Mouse (Mus musculus) gastrocnemius, adult 2 months (tissue): ENCODE measurements around the gene Krt12. TPM values are rescaled to one million over a fixed set of nuclear protein-coding genes. Genes with fewer than 3 reads are reported as not detected.
A peak's percentile ranks its signal among the peaks of the same experiment; 100 is the strongest.

Experiments
- DNase-seq: peaks from one replicate; pipeline ENCODE4 v3.0.0; 2022
- H3K27ac ChIP-seq: fragments of 200-600 bp; 2 replicates; pipeline ENCODE4 v1.8.1; 2022; ENCODE audit warnings: mild to moderate bottlenecking
- H3K4me3 ChIP-seq: fragments of 200-600 bp; 2 replicates; pipeline ENCODE4 v1.8.1; 2022; ENCODE audit warnings: mild to moderate bottlenecking, moderate library complexity
- CTCF ChIP-seq: fragments of 200-600 bp; IDR thresholded peaks from 2 replicates; pipeline ENCODE4 v1.8.1; 2022; ENCODE audit warnings: antibody characterized with exemption, mild to moderate bottlenecking, moderate library complexity
- intact Hi-C: fragments of 180-260 bp; cut with DNase I; formaldehyde crosslinking; loops from one replicate; pipeline ENCODE4 v1.15.1; 2025
- total RNA-seq, 2 experiments: library from RNA; stranded (reverse); gene quantifications; 2 replicates each; pipeline ENCODE4 v1.2.3; 2021

Krt12 gene
- total RNA-seq, 2 experiments from 2014 or later: not detected

DNA sequence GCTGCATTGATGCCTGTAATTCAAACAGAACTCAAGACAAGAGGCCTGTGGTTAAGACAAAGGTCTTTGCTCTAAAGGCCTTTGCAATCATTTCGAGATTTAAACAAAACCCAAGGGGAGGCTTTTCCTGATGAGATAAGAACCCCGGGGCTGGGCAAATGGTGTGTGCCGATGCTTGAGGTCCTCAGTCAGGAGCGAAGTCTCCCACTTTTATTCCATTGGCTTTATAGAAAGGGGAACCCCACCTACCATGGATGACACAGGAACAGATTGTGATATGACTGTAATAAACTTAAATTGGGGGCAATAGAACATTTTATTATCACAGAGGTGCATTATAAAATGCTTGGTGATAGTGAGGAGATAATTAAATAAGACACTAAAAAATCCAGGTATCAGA, 14.6 kb upstream of the Krt12 start:
- Histone ChIP-seq H3K27ac (no peak overlapping the region), H3K4me3 (no peak overlapping the region)
- no peak for DNase-seq
- no peak for TF ChIP-seq CTCF
- intact Hi-C loops: no loop called here

DNA sequence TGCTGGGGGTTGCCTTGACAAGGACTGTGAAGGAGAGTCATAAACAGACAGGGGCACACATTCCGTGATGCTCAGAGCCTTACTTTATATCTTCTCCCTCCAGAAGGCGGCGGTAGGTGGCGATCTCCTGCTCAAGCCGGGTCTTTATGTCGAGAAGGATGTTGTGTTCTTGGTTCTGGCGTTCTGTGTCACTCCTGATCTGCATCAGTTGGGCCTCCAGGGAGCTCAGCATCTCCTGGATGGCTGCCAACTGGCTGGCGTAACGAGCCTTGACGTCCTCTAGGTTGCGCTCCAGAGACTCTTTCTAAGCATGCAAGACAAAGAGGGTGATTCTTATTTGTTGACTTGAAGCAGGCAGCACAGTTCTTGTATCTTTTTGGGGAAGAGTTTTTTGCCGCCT, 8.6 kb upstream of the Krt12 start:
- intact Hi-C loops: no loop called here
- H3K27ac ChIP-seq: no peak overlapping the region
- no peak for TF ChIP-seq CTCF
- no peak overlapping the region for H3K4me3 ChIP-seq
- peak; percentile 19 for DNase-seq

DNA sequence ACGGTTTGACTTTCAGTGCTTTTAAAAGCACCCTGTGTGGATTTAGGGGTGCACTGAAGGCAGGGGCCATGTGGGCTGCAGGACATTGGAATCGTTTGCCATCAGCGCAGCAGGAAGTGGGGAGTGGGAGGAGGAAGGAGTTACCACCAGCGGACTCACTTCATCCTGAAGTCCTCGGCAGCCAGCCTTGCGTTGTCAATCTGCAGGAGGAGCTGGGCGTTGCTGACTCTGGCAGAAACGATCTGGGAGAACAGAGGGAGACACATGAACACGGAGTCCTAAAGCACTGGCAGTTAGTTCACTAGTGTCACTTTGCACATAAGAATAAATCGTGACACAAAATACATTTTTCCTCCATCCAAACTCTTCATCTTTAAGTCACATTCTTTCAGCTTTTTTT, 1.5 kb downstream of the Krt12 start:
- no peak for TF ChIP-seq CTCF
- no peak for DNase-seq
- intact Hi-C loops: no loop called here
- Histone ChIP-seq H3K4me3 (no peak overlapping the region), H3K27ac (no peak overlapping the region)

DNA sequence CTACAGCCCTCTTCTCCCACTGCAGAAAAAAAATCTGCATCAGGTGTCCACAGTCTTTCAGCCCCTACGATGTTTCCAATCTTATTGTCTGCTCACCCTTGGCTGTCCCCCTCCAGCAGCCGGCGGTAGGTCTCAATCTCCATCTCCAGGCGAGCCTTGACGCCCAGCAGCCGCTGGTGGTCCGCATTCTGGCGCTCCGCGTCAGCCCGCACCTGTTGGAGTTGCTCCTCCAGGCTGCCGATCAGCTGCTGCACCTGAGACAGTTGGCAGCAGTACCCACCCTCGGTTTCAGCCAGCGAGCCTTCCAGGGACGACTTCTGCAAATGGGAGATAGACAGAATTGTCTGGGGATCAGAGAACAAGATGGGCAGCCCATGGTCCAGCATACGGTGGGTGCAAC, 4.2 kb downstream of the Krt12 start:
- intact Hi-C loops: no loop called here
- no peak for DNase-seq

DNA sequence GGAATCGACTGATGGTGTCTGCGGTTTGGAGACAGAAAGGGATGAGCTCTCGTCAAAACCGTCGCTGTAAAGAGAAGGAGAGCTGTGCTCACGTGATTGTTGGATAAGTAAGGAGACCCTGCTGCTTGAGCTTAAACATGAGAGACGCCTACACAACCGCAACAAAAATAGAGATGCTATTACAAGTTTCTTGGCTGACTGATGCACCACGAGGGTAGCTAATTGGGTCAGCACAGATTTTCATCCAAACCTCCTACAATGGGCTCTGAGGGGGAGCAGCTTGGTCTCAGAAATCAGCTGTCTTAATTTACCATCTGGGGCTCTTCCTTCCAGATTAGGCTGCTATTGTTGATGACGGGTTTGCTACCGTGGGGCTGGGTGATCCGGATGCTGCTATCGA, 5.2 kb downstream of the Krt12 start:
- intact Hi-C loops: no loop called here
- Histone ChIP-seq H3K27ac (no peak overlapping the region), H3K4me3 (no peak overlapping the region)
- DNase-seq: no peak
- TF ChIP-seq CTCF: no peak

More for the DNA sequence above, 4.2 kb downstream of the Krt12 start:
- TF ChIP-seq CTCF: no peak
- H3K27ac ChIP-seq: no peak overlapping the region
- no peak overlapping the region for H3K4me3 ChIP-seq

DNA sequence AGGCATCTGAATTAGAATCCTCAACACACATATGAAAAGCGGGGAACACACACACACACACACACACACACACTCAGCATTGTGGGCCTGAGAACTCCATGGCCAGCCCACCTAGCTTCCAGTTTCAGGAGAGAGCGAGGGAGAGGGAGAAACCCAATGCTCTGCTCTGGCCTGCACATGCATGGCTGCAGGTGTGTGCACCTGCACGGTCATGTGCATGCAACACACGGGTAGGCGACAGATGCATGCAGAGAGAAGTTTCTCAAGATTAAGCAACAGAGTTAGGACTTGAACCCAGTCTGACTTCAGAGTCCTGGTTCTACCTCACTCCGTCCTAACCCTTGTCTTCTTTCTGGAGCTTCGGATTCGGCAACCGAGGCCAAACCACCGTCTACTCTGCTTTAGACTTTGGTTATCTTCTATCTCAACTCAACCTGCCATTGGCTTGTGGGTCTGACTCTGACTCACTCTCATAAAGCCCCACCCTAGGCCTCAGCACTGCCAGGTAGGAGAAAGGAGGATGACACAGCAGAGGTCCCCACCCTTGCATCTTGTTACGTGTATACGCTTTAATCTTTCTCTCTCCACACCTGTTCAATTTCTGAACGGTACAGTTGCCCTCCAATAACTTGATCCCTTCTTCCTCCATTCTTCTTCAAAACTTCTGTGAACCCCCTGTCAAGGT, 7.5 kb downstream of the Krt12 start:
- no peak for TF ChIP-seq CTCF
- no peak overlapping the region for H3K4me3 ChIP-seq
- no peak overlapping the region for H3K27ac ChIP-seq
- no peak for DNase-seq
- intact Hi-C loops: no loop called here

DNA sequence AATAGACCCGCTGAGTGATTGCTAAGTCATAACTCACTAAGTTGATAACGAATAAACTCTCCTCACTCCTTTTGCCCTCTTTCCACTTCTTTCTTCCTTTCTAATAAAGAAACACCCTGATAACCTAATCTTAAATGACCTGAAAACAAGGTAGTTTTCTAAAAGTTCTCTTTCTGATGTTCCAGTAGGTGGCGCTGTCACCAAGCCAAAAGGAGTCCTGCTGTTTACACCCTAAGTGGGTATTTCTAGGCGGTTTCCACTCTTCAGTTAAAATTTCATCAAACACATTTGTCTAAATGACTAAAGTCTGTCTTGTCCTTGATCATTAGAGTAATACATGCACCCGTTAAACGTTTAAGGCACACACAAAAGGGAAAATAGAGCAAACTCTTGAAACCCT, 8.8 kb downstream of the Krt12 start:
- no peak overlapping the region for H3K4me3 ChIP-seq
- DNase-seq: peak; percentile 23
- no peak overlapping the region for H3K27ac ChIP-seq
- intact Hi-C loops: no loop called here
- peak; percentile 78 for TF ChIP-seq CTCF

DNA sequence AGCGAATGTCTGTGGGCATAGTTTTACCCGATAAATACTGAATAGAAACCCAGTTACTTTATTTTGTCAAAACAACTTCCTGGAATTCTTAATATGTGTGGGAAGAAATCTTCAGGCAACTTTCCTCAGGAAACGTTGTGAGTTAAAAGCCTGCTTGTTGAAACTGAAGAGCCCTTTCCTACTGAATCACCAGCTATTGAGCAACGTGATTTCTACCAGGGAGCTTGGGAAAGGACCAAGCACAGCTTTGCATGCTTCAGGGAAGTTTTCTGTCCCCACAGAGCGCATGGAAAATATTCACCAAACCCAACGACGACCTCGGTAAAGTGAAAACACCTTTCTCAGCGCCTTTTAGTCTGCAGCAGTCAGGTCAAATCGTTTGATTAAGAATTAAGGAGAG, 15.9 kb downstream of the Krt12 start:
- DNase-seq: no peak
- TF ChIP-seq CTCF: no peak
- Histone ChIP-seq H3K4me3 (no peak overlapping the region), H3K27ac (no peak overlapping the region)
- intact Hi-C loops: no loop called here

DNA sequence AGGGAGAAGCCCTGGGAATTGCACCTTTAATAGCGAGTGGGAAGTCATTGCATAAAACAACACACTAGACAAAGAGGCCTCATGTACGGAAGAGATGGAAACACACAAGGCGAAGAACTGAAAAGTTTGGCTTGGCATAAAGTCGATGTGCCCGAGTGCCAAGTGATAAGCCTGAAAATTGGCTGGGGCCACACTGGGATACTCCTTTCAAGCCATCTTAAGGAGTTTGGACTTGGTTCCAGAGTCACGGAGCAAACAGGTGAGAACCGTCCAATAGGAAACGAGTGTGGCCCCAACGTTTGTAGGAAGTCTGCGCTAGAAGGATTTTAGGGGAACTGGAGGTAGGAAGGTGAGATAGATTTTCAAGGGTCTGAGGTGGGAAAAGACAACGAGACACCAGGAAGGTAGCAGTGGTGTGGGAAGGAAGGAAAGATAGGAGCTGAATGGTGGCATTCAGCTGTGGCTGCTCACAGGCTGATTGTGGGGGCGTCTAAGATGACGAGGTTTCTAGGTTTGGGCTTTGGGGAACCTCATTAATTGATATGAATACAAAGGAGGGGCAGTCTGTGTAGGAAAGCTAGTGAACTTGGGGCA, 22.0 kb downstream of the Krt12 start:
- H3K4me3 ChIP-seq: no peak overlapping the region
- H3K27ac ChIP-seq: no peak overlapping the region
- DNase-seq: no peak
- no peak for TF ChIP-seq CTCF
- intact Hi-C loops: no loop called here

DNA sequence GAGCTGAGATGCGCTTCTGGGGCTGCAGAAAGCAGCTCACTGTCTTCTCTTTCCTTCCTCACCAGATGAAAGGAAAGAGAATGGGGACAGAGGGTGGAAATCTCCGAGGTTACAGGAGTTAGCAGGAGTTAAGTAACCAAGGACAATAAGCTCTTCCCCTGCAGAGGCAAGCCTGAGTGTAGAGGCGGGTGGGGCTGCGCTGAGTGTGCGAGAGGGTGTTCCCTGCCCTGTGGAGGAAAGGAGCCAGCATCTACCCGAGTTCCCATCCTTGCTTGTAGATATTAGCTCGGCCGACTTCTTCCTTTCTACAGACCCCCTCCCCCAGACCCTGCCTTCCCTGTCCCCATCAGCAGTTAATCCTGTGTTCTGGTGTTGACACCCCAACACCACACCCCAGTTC, 23.2 kb downstream of the Krt12 start:
- H3K4me3 ChIP-seq: no peak overlapping the region
- no peak for DNase-seq
- intact Hi-C loops: no loop called here
- no peak for TF ChIP-seq CTCF
- no peak overlapping the region for H3K27ac ChIP-seq

DNA sequence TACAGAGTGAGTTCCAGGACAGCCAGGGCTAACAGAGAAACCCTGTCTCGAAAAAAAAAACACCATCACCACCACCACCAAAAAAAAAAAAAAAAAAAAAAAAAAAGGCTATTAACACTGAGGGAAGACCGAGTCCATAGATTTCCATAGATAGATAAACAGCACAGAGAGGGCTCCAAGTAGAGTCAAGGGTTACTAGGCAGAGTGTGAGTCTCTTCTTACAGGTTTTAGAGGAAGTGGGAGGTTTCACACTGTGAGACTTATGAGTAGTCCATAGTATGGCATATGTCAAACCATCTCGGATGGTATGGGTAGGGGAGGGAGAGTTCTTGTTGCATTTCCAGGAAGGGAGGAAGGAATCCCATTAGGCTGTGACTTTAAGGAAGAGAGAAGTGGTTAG, 24.0 kb downstream of the Krt12 start:
- no peak overlapping the region for H3K4me3 ChIP-seq
- DNase-seq: no peak
- intact Hi-C loops: no loop called here
- no peak for TF ChIP-seq CTCF
- H3K27ac ChIP-seq: no peak overlapping the region

DNA sequence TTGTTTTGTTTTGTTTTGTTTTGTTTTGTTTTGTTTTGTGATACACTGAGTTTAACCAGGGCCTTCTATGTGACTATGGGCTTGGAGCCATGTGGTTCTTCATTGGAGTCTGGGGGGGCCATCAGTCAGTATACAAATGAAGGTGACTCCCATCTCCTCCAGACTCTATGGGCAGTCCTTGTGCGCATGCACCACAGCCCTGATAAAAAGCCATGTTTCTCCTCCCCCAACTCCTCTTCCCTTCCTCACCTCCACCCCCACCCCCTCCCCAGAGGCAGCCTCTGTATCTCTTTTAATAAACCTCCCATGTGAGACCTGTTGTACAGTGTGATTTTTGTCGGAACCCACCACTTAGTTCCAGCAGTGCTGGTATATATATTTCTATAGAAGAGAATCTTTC, 25.4 kb downstream of the Krt12 start:
- TF ChIP-seq CTCF: no peak
- intact Hi-C loops: no loop called here
- H3K4me3 ChIP-seq: no peak overlapping the region
- H3K27ac ChIP-seq: no peak overlapping the region
- no peak for DNase-seq

DNA sequence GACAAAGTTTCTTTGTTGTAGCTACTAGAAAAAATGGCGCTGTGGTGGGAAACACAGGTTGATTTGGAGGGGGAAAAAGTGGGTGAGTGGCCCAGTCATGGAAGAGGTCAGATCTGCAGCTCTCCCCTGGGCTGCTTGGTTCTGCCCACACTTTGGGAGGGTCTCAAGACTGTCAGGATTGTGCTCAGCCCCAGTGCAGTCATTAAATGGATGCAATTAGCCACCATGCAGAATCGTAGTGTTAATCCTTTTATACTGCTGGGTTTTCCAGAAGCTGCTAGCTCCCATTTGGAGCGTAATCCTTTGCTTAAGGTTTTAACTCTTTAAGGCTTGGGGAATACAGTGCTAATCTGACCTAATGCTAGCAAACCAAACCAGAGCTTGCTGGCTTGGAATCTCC, 26.0 kb downstream of the Krt12 start:
- H3K27ac ChIP-seq: no peak overlapping the region
- intact Hi-C loops: no loop called here
- no peak for DNase-seq
- no peak for TF ChIP-seq CTCF
- H3K4me3 ChIP-seq: no peak overlapping the region

DNA sequence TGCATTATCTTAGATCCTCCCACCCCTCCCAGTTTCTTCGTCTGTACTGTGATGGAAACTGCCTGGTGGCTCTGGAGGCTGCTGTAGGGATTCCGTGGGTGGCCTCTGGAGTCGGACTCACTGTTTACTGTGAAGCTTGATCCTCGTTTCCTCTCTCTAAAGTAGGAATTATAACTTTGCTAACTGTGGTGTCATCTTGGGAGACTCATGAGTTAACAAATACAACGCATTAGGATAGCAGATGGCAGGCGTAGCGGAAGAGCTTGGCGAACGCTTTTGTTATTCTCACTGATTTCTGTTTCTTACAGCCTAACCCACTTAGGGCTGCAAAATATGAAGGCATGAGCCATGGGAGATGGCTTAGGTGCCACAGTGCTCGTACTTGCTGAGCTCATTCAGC, 29.6 kb downstream of the Krt12 start:
- Histone ChIP-seq H3K4me3 (no peak overlapping the region), H3K27ac (no peak overlapping the region)
- DNase-seq: no peak
- no peak for TF ChIP-seq CTCF
- intact Hi-C loops: no loop called here
